Mouse (Mus musculus): Measurements from ENCODE around the gene Srp9.

Srp9 gene

GRCm38 (mm10) chr1:182107251-182107650 is 17.3 kb upstream of the Srp9 start:
- DNase-seq = no peak

GRCm38 (mm10) chr1:182108397-182109099 is 16.0 kb upstream of the Srp9 start:
- no peak for DNase-seq

GRCm38 (mm10) chr1:182110185-182110584 is 14.4 kb upstream of the Srp9 start:
- DNase-seq = no peak

- DNase-seq = no peak
Measured at GRCm38 (mm10) chr1:182110708-182111385, 13.7 kb upstream of the Srp9 start.

GRCm38 (mm10) chr1:182111386-182112317 is 12.9 kb upstream of the Srp9 start:
- peak; percentile 72 for DNase-seq

- DNase-seq = no peak
Measured at GRCm38 (mm10) chr1:182112385-182112784, 12.2 kb upstream of the Srp9 start.

- no peak for DNase-seq
Measured at GRCm38 (mm10) chr1:182113131-182113530, 11.4 kb upstream of the Srp9 start.

- DNase-seq = peak; percentile 44
Measured at GRCm38 (mm10) chr1:182113587-182114500, 10.7 kb upstream of the Srp9 start.

GRCm38 (mm10) chr1:182115197-182115596 is 9.3 kb upstream of the Srp9 start:
- peak; percentile 68 for DNase-seq

GRCm38 (mm10) chr1:182115651-182116408 is 8.7 kb upstream of the Srp9 start:
- peak; percentile 83 for DNase-seq

- DNase-seq = no peak
Measured at GRCm38 (mm10) chr1:182122413-182122812, 2.1 kb upstream of the Srp9 start.

GRCm38 (mm10) chr1:182124924-182125368 is 409 bp downstream of the Srp9 start:
- DNase-seq = peak; percentile 92

- DNase-seq = peak; percentile 53
Measured at GRCm38 (mm10) chr1:182130830-182131229, 6.3 kb downstream of the Srp9 start.

GRCm38 (mm10) chr1:182137204-182138125 is 12.9 kb downstream of the Srp9 start:
- DNase-seq = no peak

GRCm38 (mm10) chr1:182138172-182138571 is 13.6 kb downstream of the Srp9 start:
- no peak for DNase-seq

- DNase-seq = no peak
Measured at GRCm38 (mm10) chr1:182139937-182140336, 15.4 kb downstream of the Srp9 start.

- DNase-seq = peak; percentile 89
Measured at GRCm38 (mm10) chr1:182140370-182140769, 15.8 kb downstream of the Srp9 start.

GRCm38 (mm10) chr1:182142725-182143124 is 18.2 kb downstream of the Srp9 start:
- no peak for DNase-seq

- peak; percentile 32 for DNase-seq
Measured at GRCm38 (mm10) chr1:182143288-182143687, 18.8 kb downstream of the Srp9 start.

GRCm38 (mm10) chr1:182145546-182145945 is 21.0 kb downstream of the Srp9 start:
- DNase-seq = no peak

Data from kidney, postnatal 10 days (tissue).